Mouse (Mus musculus) ES-E14 (cell line): Measurements from ENCODE around the gene S1pr2. TPM values are rescaled to one million over a fixed set of nuclear protein-coding genes. Genes with fewer than 3 reads are reported as not detected.

Experiments
- DNase-seq: peaks from one replicate; pipeline ENCODE4 v3.0.0-alpha.2; 2013; ENCODE audit warnings: low read depth, low spot score
- H3K27ac ChIP-seq: 2 replicates; pipeline ENCODE4 v1.5.1; 2012; ENCODE audit warnings: low read depth, mild to moderate bottlenecking, low read length, moderate library complexity, mixed read lengths; ENCODE audit not compliant: poor library complexity, insufficient read depth, severe bottlenecking
- H3K36me3 ChIP-seq: 2 replicates; pipeline ENCODE4 v1.6.1; 2012; ENCODE audit warnings: mild to moderate bottlenecking, low read length, moderate library complexity, mixed read lengths; ENCODE audit not compliant: control insufficient read depth, poor library complexity, insufficient read depth, severe bottlenecking
- H3K4me1 ChIP-seq, 2 experiments: fragments of 150-350 bp in 1 of 2; sonication (generic) in 1 of 2; 2 replicates each; pipeline ENCODE4 v1.6.1; 2012; ENCODE audit warnings: low read length in 2 of 2, mild to moderate bottlenecking in 1 of 2, mixed read lengths in 1 of 2; ENCODE audit not compliant: control insufficient read depth in 2 of 2, insufficient read depth in 2 of 2, poor library complexity in 1 of 2
- H3K4me3 ChIP-seq, 2 experiments: fragments of 150-350 bp in 1 of 2; sonication (generic) in 1 of 2; 2 replicates each; pipeline ENCODE4 v1.5.1; 2012; ENCODE audit warnings: low read length in 2 of 2, low read depth in 1 of 2, mild to moderate bottlenecking in 1 of 2, mixed read lengths in 1 of 2; ENCODE audit not compliant: insufficient read depth in 1 of 2, poor library complexity in 1 of 2, severe bottlenecking in 1 of 2
- H3K9ac ChIP-seq: 2 replicates; pipeline ENCODE4 v1.6.1; 2012; ENCODE audit warnings: low read depth, mild to moderate bottlenecking, low read length, mixed read lengths; ENCODE audit not compliant: poor library complexity, insufficient read depth, severe bottlenecking
- H3K9me3 ChIP-seq: fragments of 150-350 bp; sonication (generic); 2 replicates; pipeline ENCODE4 v1.6.1; 2012; ENCODE audit warnings: low read depth, mild to moderate bottlenecking, low read length; ENCODE audit not compliant: control insufficient read depth, insufficient read depth
- CHD2 ChIP-seq: IDR thresholded peaks from 2 replicates; pipeline ENCODE4 v1.6.1; 2014; ENCODE audit warnings: mild to moderate bottlenecking, low read depth, low read length, inconsistent platforms
- HCFC1 ChIP-seq: IDR thresholded peaks from 2 replicates; pipeline ENCODE4 v1.6.1; 2012; ENCODE audit warnings: low read length, inconsistent platforms, borderline replicate concordance; ENCODE audit not compliant: insufficient read depth
- MAFK ChIP-seq: IDR thresholded peaks from 2 replicates; pipeline ENCODE4 v1.6.1; 2014; ENCODE audit warnings: mild to moderate bottlenecking, low read depth, low read length, inconsistent platforms; ENCODE audit not compliant: insufficient read depth
- ZC3H11A ChIP-seq: IDR thresholded peaks from 2 replicates; pipeline ENCODE4 v1.6.1; 2012; ENCODE audit warnings: low read depth, mild to moderate bottlenecking, inconsistent platforms, low read length, borderline replicate concordance
- ZNF384 ChIP-seq: IDR thresholded peaks from 2 replicates; pipeline ENCODE4 v1.6.1; 2012; ENCODE audit warnings: low read depth, low read length, inconsistent platforms
- in situ Hi-C, 2 experiments: fragments of 600-800 bp; cut with MboI; formaldehyde crosslinking; loops; one replicate each; pipeline ENCODE4 v1.15.1; 2025; ENCODE audit warnings: low sequenced_read_pairs in 2 of 2, inconsistent platforms in 1 of 2; ENCODE audit not compliant: unreplicated experiment in 2 of 2
- total RNA-seq: library from RNA; depleted of rRNA; stranded (reverse); fragments of 300-350 nt; gene quantifications from 2 replicates; pipeline ENCODE4 v1.2.3, GENCODE M21; 2012

Gene S1pr2
- total RNA-seq, 1 experiment = 35.7 TPM

GRCm38 (mm10) chr9:21002627-21003551 is 26.3 kb upstream of the S1pr2 start, which contains the start of gene Mrpl4:
Gene Mrpl4 (plus strand): TSS chr9:21002738.
- no peaks in the 10 kb centered on the region for H3K9me3 ChIP-seq

GRCm38 (mm10) chr9:21002270-21002626 is 25.7 kb upstream of the S1pr2 start:
- Histone ChIP-seq H3K4me3 (peak overlapping the region; percentile 86 to 95), H3K36me3 (peaks cover 12% of the 10 kb centered on the region), H3K27ac (peak overlapping the region; percentile 72; the same call in 1 of the 2 replicates), H3K9ac (peak overlapping the region; percentile 93), H3K4me1 (peaks cover 0 to 5% of the 10 kb centered on the region in 2 experiments; a peak in 1 of 4 replicates), H3K9me3 (no peaks in the 10 kb centered on the region)
- DNase-seq = no peak
- TF ChIP-seq ZC3H11A (no peak), MAFK (no peak), HCFC1 (no peak), ZNF384 (no peak), CHD2 (no peak)
- in situ Hi-C loops = loop anchor here in 1 of 2 experiments (10.0 kb wide), 1 partner anchor 107 kb away; the partner anchor contains the start of gene Eif3g

More at GRCm38 (mm10) chr9:21002627-21003551, 26.3 kb upstream of the S1pr2 start, which contains the start of gene Mrpl4:
- peak; percentile 77 for DNase-seq
- in situ Hi-C loops = loop anchor here in 1 of 2 experiments (10.0 kb wide), 1 partner anchor 108 kb away; the partner anchor contains the start of gene Eif3g
- peak; percentile 30; the same call in 1 of the 2 replicates for TF ChIP-seq CHD2
- TF ChIP-seq HCFC1 = peak; percentile 78; the same call in 1 of the 2 replicates
- TF ChIP-seq ZNF384 = no peak
- no peak for TF ChIP-seq MAFK
- Histone ChIP-seq H3K4me1 (peaks cover 0 to 5% of the 10 kb centered on the region in 2 experiments; a peak in 1 of 4 replicates), H3K36me3 (peaks cover 18% of the 10 kb centered on the region), H3K27ac (peak within 1 kb of the TSS; percentile 72), H3K4me3 (peak within 1 kb of the TSS; percentile 86 to 95), H3K9ac (peak within 1 kb of the TSS; percentile 93)

DNA sequence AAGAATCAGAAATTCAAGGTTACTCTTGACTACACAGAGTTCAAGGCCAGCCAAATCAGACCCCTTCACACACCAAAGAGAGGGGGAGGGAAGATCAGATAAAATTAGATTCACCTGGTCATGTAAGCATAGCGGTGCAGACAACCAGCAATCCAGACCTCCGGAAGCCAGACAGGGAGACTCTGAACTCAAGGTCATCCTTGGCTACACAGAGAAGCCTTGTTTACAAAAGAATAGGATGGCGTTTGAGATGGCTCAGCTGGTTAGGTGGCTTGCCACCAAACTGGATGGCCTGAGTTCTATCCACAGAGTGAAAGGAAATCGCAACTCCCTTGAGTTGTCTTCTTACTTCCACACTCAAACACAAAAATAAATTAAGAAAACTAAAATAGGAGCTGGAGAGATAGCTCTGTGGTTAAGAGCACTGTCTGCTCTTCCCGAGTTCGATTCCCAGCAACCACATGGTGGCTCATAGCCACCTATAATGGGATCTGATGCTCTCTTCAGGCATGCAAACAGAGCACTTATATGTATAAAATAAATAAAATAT is 25.1 kb upstream of the S1pr2 start:
- no peaks in the 10 kb centered on the region for H3K9me3 ChIP-seq
- in situ Hi-C loops = loop anchor here in 1 of 2 experiments (10.0 kb wide), 1 partner anchor 107 kb away; the partner anchor contains the start of gene Eif3g
- 0 out of 4 replicates have a peak overlapping the region, but pooled peaks of 1 of the 2 experiments have one; percentile 18 for H3K4me3 ChIP-seq
- H3K9ac ChIP-seq = peak overlapping the region; percentile 18; the same call in 1 of the 2 replicates
- peak overlapping the region; percentile 54; the same call in 1 of the 2 replicates for H3K27ac ChIP-seq
- H3K36me3 ChIP-seq = peaks cover 8% of the 10 kb centered on the region
- TF ChIP-seq HCFC1 (no peak), ZNF384 (peak; percentile 54; the same call in 1 of the 2 replicates), CHD2 (no peak), MAFK (0 out of 2 replicates have a peak, but pooled peaks have one; percentile 12), ZC3H11A (no peak)
- H3K4me1 ChIP-seq = peaks cover 0 to 5% of the 10 kb centered on the region in 2 experiments; a peak in 1 of 4 replicates
- no peak for DNase-seq

GRCm38 (mm10) chr9:21000811-21001210 is 24.2 kb upstream of the S1pr2 start:
- no peak overlapping the region for H3K4me3 ChIP-seq
- no peak overlapping the region; the same call in 1 of the 2 replicates for H3K9ac ChIP-seq
- TF ChIP-seq MAFK = no peak
- TF ChIP-seq ZNF384 = no peak
- TF ChIP-seq ZC3H11A = no peak
- no peak for TF ChIP-seq HCFC1
- no peak for TF ChIP-seq CHD2
- no peak for DNase-seq
- no peaks in the 10 kb centered on the region for H3K9me3 ChIP-seq
- in situ Hi-C loops = loop anchor here in 1 of 2 experiments (10.0 kb wide), 1 partner anchor 106 kb away; the partner anchor contains the start of gene Eif3g
- H3K4me1 ChIP-seq = peaks cover 0 to 5% of the 10 kb centered on the region in 2 experiments; a peak in 1 of 4 replicates
- peak overlapping the region; percentile 54; the same call in 1 of the 2 replicates for H3K27ac ChIP-seq
- 0 out of 2 replicates have a peak, but pooled peaks cover under 1% of the 10 kb centered on the region for H3K36me3 ChIP-seq
